Mouse (Mus musculus) heart, adult 2 months (tissue): ENCODE measurements around the gene Has1. TPM values are rescaled to one million over a fixed set of nuclear protein-coding genes. Genes with fewer than 3 reads are reported as not detected.

ENCODE experiments used
- DNase-seq, 2 experiments: peaks; one replicate each; pipeline ENCODE4 v3.0.0; 2021
- H3K27ac ChIP-seq: fragments of 200-600 bp; 2 replicates; pipeline ENCODE4 v1.8.1; 2022
- H3K27me3 ChIP-seq: fragments of 200-500 bp; 2 replicates; pipeline ENCODE4 v1.6.1; 2012; ENCODE audit warnings: mild to moderate bottlenecking, low read length, inconsistent platforms, mixed read lengths; ENCODE audit not compliant: control insufficient read depth, insufficient read depth
- H3K36me3 ChIP-seq: fragments of 200-500 bp; 2 replicates; pipeline ENCODE4 v1.6.1; 2012; ENCODE audit warnings: low read length, inconsistent platforms; ENCODE audit not compliant: control insufficient read depth, insufficient read depth
- H3K4me1 ChIP-seq: fragments of 200-500 bp; 2 replicates; pipeline ENCODE4 v1.6.1; 2011; ENCODE audit warnings: low read length; ENCODE audit not compliant: control insufficient read depth, insufficient read depth
- H3K4me3 ChIP-seq: fragments of 200-600 bp; 2 replicates; pipeline ENCODE4 v1.8.1; 2022
- H3K79me2 ChIP-seq: fragments of 200-500 bp; replicated peaks from 2 replicates; pipeline ENCODE4 v1.6.1; 2012; ENCODE audit warnings: mild to moderate bottlenecking, inconsistent platforms, low read length, moderate library complexity, mixed read lengths; ENCODE audit not compliant: control insufficient read depth, insufficient read depth
- H3K9ac ChIP-seq: fragments of 200-500 bp; 2 replicates; pipeline ENCODE4 v1.6.1; 2012; ENCODE audit warnings: low read depth, mild to moderate bottlenecking, control low read depth, inconsistent platforms, low read length, mixed read lengths
- CTCF ChIP-seq: fragments of 200-600 bp; IDR thresholded peaks from 2 replicates; pipeline ENCODE4 v1.8.1; 2022; ENCODE audit warnings: antibody characterized with exemption, mild to moderate bottlenecking, moderate library complexity
- EP300 ChIP-seq: fragments of 200-500 bp; IDR thresholded peaks from 2 replicates; pipeline ENCODE4 v1.6.1; 2011; ENCODE audit warnings: low read depth, low read length, control low read depth; ENCODE audit not compliant: insufficient read depth
- POLR2A ChIP-seq: fragments of 200-500 bp; IDR thresholded peaks from 2 replicates; pipeline ENCODE4 v1.6.1; 2011; ENCODE audit warnings: mild to moderate bottlenecking, low read depth, low read length, control low read depth; ENCODE audit not compliant: insufficient read depth
- WGBS: fragments of 180-500 bp; shearing (Covaris S2); methylation state at CpG from one replicate; pipeline ENCODE4 v1.1.7; 2018; 5-methylcytosine and 5-hydroxymethylcytosine counted together
- intact Hi-C: fragments of 180-260 bp; cut with DNase I; formaldehyde crosslinking; loops from one replicate; pipeline ENCODE4 v1.15.1; 2025
- polyA plus RNA-seq: library from polyadenylated mRNA; depleted of rRNA; stranded (reverse); fragments of >200 nt; gene quantifications from 2 replicates; pipeline ENCODE4 v1.2.3, GENCODE M21; 2012
- total RNA-seq, 2 experiments: library from RNA; stranded (reverse); gene quantifications; 2 replicates each; pipeline ENCODE4 v1.2.3; 2021

Gene Has1
- total and polyA plus RNA-seq, 3 experiments, result 0.18 to 0.80 (median 0.25) TPM

GRCm38 (mm10) chr17:17865168-17865567 lies 10.2 kb upstream of the Has1 start:
- no peaks in the 10 kb centered on the region for H3K36me3 ChIP-seq
- H3K27ac ChIP-seq, result no peak overlapping the region
- no peak overlapping the region for H3K4me3 ChIP-seq
- intact Hi-C loops, result no loop called here
- H3K79me2 ChIP-seq, result no peaks in the 10 kb centered on the region
- H3K27me3 ChIP-seq, result no peaks in the 10 kb centered on the region
- H3K9ac ChIP-seq, result no peak overlapping the region
- DNase-seq, result no peak
- no peaks in the 10 kb centered on the region for H3K4me1 ChIP-seq
- WGBS, result 58% methylated on average over 2 of the region's 2 CpGs
- TF ChIP-seq CTCF, result no peak
- TF ChIP-seq EP300, result no peak
- no peak for TF ChIP-seq POLR2A

GRCm38 (mm10) chr17:17862360-17862759 lies 7.4 kb upstream of the Has1 start:
- H3K27me3 ChIP-seq, result no peaks in the 10 kb centered on the region
- no peak overlapping the region for H3K27ac ChIP-seq
- no peak overlapping the region for H3K9ac ChIP-seq
- intact Hi-C loops, result no loop called here
- H3K4me1 ChIP-seq, result no peaks in the 10 kb centered on the region
- peak in 1 of 2 experiments; percentile 31 for DNase-seq
- no peak overlapping the region for H3K4me3 ChIP-seq
- H3K79me2 ChIP-seq, result no peaks in the 10 kb centered on the region
- 22% methylated on average over 1 of the region's 1 CpGs for WGBS
- H3K36me3 ChIP-seq, result no peaks in the 10 kb centered on the region
- TF ChIP-seq POLR2A, result no peak
- no peak for TF ChIP-seq EP300
- TF ChIP-seq CTCF, result no peak

GRCm38 (mm10) chr17:17860110-17860509 lies 5.1 kb upstream of the Has1 start:
- intact Hi-C loops, result no loop called here
- no peak for DNase-seq
- H3K27me3 ChIP-seq, result no peaks in the 10 kb centered on the region

GRCm38 (mm10) chr17:17857446-17857845 lies 2.4 kb upstream of the Has1 start:
- H3K79me2 ChIP-seq, result no peaks in the 10 kb centered on the region
- TF ChIP-seq CTCF (no peak), POLR2A (no peak), EP300 (no peak)
- no peaks in the 10 kb centered on the region for H3K36me3 ChIP-seq
- no peak overlapping the region for H3K9ac ChIP-seq
- WGBS, result 83% methylated on average over 1 of the region's 1 CpGs
- H3K4me1 ChIP-seq, result no peaks in the 10 kb centered on the region
- intact Hi-C loops, result no loop called here
- DNase-seq, result no peak
- H3K4me3 ChIP-seq, result no peak overlapping the region
- no peak overlapping the region for H3K27ac ChIP-seq
- H3K27me3 ChIP-seq, result no peaks in the 10 kb centered on the region

More at GRCm38 (mm10) chr17:17860110-17860509, 5.1 kb upstream of the Has1 start:
- Histone ChIP-seq H3K4me1 (no peaks in the 10 kb centered on the region), H3K36me3 (no peaks in the 10 kb centered on the region), H3K9ac (no peak overlapping the region), H3K79me2 (no peaks in the 10 kb centered on the region), H3K4me3 (no peak overlapping the region), H3K27ac (no peak overlapping the region)
- 83% methylated on average over 3 of the region's 3 CpGs for WGBS
- TF ChIP-seq POLR2A (no peak), CTCF (no peak), EP300 (no peak)

GRCm38 (mm10) chr17:17856612-17857011 lies 1.6 kb upstream of the Has1 start:
- Histone ChIP-seq H3K9ac (no peak overlapping the region), H3K36me3 (no peaks in the 10 kb centered on the region), H3K4me3 (no peak overlapping the region), H3K4me1 (no peaks in the 10 kb centered on the region), H3K27ac (no peak overlapping the region), H3K79me2 (no peaks in the 10 kb centered on the region), H3K27me3 (no peaks in the 10 kb centered on the region)
- TF ChIP-seq POLR2A (no peak), CTCF (no peak), EP300 (no peak)
- WGBS, result 91% methylated on average over 1 of the region's 1 CpGs
- DNase-seq, result no peak
- intact Hi-C loops, result no loop called here

GRCm38 (mm10) chr17:17849906-17850712 lies 4.9 kb downstream of the Has1 start:
- intact Hi-C loops, result no loop called here
- no peak overlapping the region for H3K4me3 ChIP-seq

More at GRCm38 (mm10) chr17:17849906-17850712, 4.9 kb downstream of the Has1 start:
- H3K36me3 ChIP-seq, result no peaks in the 10 kb centered on the region
- no peak overlapping the region for H3K9ac ChIP-seq
- no peaks in the 10 kb centered on the region for H3K27me3 ChIP-seq
- no peak for DNase-seq
- no peaks in the 10 kb centered on the region for H3K79me2 ChIP-seq
- WGBS, result 42% methylated on average over 54 of the region's 55 CpGs
- TF ChIP-seq EP300 (no peak), POLR2A (no peak), CTCF (no peak)
- no peaks in the 10 kb centered on the region for H3K4me1 ChIP-seq
- no peak overlapping the region for H3K27ac ChIP-seq
